Mouse (Mus musculus) right cerebral cortex, postnatal 10 days (tissue): ENCODE measurements at regions not wholly inside any gene's neighbourhood (a gene's known extent, or its start where the extent isn't known, plus 50 kb on each side); places are given as distances from the start of the nearest gene placed in this dataset.
A peak's percentile ranks its signal among the peaks of the same experiment; 100 is the strongest.

ENCODE experiments used
- DNase-seq, 2 experiments: peaks; one replicate each; pipeline ENCODE4 v3.0.0; 2021; ENCODE audit warnings: low spot score in 2 of 2

- DNase-seq: no peak
Observed at GRCm38 (mm10) chrX:60833456-60833855, 59.8 kb downstream of the Sox3 start.

GRCm38 (mm10) chrX:60831330-60832027, 61.8 kb downstream of the Sox3 start:
- DNase-seq: no peak

GRCm38 (mm10) chrX:60825181-60826080, 67.8 kb downstream of the Sox3 start:
- DNase-seq: peak; percentile 39 to 63

GRCm38 (mm10) chrX:60798567-60798966, 94.7 kb downstream of the Sox3 start:
- no peak for DNase-seq

- no peak for DNase-seq
Observed at GRCm38 (mm10) chrX:60780766-60781165, 112.5 kb downstream of the Sox3 start.

DNA sequence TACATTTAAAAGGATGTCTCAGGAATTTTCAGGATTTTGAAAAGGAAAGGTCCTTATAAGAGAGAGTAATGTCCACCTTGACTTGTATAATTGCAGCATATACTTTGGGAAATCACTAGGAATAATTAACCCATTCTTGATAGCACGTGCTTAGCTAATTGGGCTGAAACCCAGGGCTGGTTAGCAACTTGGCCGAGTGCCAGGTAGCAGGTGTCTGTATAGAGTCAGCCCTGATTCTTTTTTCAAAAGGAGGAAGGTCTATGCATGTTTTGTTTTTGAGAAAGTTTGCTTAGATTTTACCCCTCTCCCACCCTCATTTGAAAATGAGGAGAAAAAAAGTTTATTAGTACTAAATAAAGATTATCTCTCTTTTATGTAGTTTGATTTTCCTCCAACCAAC, 113.1 kb downstream of the Sox3 start:
- DNase-seq: peak; percentile 14 to 31

- DNase-seq: no peak
Observed at GRCm38 (mm10) chrX:60773645-60774044, 119.6 kb downstream of the Sox3 start.

DNA sequence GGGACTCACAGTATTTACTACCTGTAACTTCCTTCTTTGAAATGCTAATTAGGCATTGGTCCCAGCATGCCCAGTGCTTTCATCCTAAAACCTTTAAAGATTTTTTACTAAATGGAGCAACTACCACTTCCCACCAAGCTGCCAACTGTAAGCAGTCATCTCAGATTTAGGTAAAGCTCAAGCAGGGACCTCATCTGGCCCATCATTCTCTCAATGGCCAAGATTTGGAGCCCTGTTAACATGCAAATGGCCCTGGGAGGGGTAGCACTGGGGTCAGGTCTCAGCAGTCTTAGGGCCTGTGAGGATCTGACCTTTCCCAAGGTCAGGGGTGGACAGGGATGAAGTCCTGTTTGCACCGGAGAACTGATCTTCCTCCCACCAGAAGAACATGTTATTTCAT, 120.8 kb downstream of the Sox3 start:
- DNase-seq: no peak

- DNase-seq: no peak
Observed at GRCm38 (mm10) chrX:60750456-60750855, 142.8 kb downstream of the Sox3 start.

- no peak for DNase-seq
Observed at GRCm38 (mm10) chrX:60743971-60744370, 149.3 kb downstream of the Sox3 start.

DNA sequence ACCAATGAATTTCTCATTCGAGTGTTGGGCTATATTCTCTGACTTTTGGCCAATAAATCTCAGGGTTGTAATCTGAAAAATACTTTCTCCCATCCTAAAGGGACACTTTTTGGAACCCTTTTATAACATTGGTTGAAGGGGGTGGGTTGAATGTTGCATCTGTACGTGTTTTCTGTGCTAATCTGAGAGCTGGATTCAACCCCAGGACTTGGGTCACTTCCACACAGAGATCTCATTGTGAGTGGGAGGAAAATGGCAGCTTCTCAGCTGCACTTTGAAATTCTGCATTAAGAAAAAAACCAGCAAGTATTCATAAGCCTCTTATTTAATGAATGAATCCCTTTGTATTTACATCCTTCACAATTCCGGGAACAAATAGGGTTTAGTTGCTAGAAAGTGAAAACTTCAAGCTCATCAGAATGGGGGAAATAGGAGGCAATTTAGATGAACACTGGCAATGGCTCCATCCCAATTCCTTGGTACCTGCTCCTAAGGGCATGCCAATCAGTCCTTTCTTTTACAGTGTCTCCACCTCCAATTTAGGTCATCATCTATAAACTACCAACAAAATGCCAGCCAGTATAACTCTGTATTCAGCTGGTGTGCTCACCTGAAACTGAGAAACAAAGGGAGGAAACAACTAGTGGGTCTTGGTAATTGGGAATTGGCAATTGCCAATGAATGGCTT, 150.1 kb downstream of the Sox3 start:
- DNase-seq: peak in 1 of 2 experiments; percentile 24

GRCm38 (mm10) chrX:60719428-60720151, 127.1 kb upstream of the Atp11c start:
- DNase-seq: no peak

GRCm38 (mm10) chrX:60718794-60719193, 126.3 kb upstream of the Atp11c start:
- no peak for DNase-seq

DNA sequence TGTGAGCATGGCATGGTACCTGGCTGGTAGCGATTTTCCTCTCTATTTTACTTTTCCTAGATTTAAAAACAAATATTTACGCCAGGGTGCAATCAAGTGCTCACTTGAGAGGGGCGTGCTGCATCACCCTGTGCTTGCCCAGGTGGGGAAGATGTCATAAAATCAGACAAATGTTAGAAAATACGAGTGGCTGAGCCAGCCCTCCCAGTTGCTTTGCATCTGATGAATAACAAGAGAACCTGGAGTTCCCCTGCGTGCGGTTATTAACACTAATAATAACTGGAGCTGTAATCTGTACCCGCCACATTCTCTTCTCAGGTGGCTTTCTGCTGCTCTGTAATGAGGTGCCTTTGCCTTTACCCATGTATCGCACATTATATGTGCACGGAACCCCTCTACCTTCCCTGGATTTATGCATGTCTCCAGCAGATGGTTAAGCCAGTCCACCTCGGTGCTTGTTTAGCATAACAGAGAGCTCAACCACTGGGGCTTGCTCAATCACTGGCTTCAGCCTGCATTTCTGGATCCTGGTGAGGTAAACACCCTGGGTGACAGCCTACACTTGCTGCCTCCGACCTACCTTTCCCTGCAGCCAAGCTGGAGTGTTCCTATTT, 125.8 kb upstream of the Atp11c start:
- no peak for DNase-seq

- no peak for DNase-seq
Observed at GRCm38 (mm10) chrX:60681036-60681706, 88.7 kb upstream of the Atp11c start.

GRCm38 (mm10) chrX:60644726-60645318, 52.3 kb upstream of the Atp11c start:
- no peak for DNase-seq
